ENCODE assay signal across 25 mouse cellular contexts in genomic region chr8:10480850-10481249, GRCm38 (mm10).
A peak's percentile ranks its signal among the peaks of the same experiment; 100 is the strongest.
DNase-seq lines count a peak whose midpoint lies in the region; ATAC-seq and TF ChIP-seq lines count a peak whose summit lies in the region.
"Had no signal": no experiment of that assay in that cellular context is flagged by ENCODE, and none has a peak within 500 bp of the region (broad histone marks: within the 10 kb centered on the region; RNA-seq: fewer than 3 reads in every experiment).

No protein-coding gene starts in this region.

- no peak for TF ChIP-seq CTCF in midbrain, postnatal 0 days (IDR thresholded peaks at IDR 0.05)

- no peak overlapping the region for H3K27ac ChIP-seq in midbrain, embryonic 11.5 days (ENCODE audit: low read depth, low read length)
- no peak overlapping the region for H3K27ac ChIP-seq in midbrain, postnatal 0 days (ENCODE audit: low read depth, low read length)
- H3K27ac ChIP-seq: gastrocnemius, adult 2 months; heart, embryonic 15.5 days; kidney, postnatal 0 days; left cerebral cortex, adult 2 months; limb, embryonic 10.5 days had no signal

- no peaks in the 10 kb centered on the region for H3K27me3 ChIP-seq in midbrain, embryonic 11.5 days (ENCODE audit: control insufficient read depth, insufficient read depth, low read length)
- no peaks in the 10 kb centered on the region for H3K27me3 ChIP-seq in midbrain, postnatal 0 days (ENCODE audit: insufficient read depth, low read length)
- H3K27me3 ChIP-seq: heart, embryonic 15.5 days had no signal

- no peak for ATAC-seq in midbrain, embryonic 11.5 days (ENCODE audit: low FRiP score)
- no peak for ATAC-seq in midbrain, postnatal 0 days (ENCODE audit: low FRiP score)
- ATAC-seq in CD4-positive, CD25-positive, alpha-beta regulatory T cell, adult 4 months: peak; percentile 32
- ATAC-seq in hematopoietic stem cell, adult 5-6 weeks (replicated peaks in 1 of 2; ENCODE audit: insufficient read depth in 1 of 2, low FRiP score in 2 of 2, low TSS enrichment in 1 of 2, low read depth in 1 of 2, poor library complexity in 2 of 2, severe bottlenecking in 2 of 2): peak; percentile 75 to 84
- ATAC-seq: forebrain, embryonic 14.5 days; liver, postnatal 0 days; Patski had no signal

- H3K36me3 ChIP-seq in midbrain, embryonic 11.5 days (ENCODE audit: control insufficient read depth, insufficient read depth, low read length): no peaks in the 10 kb centered on the region
- H3K36me3 ChIP-seq in midbrain, postnatal 0 days (ENCODE audit: insufficient read depth, low read length): no peaks in the 10 kb centered on the region
- H3K36me3 ChIP-seq: G1E; heart, embryonic 15.5 days; limb, embryonic 10.5 days had no signal

- H3K4me3 ChIP-seq in midbrain, embryonic 11.5 days (ENCODE audit: low read depth, low read length): no peak overlapping the region
- H3K4me3 ChIP-seq in midbrain, postnatal 0 days (ENCODE audit: low read depth, low read length): no peak overlapping the region
- H3K4me3 ChIP-seq: gastrocnemius, adult 2 months; heart, embryonic 15.5 days; left cerebral cortex, adult 2 months; limb, embryonic 10.5 days had no signal

- intact Hi-C loops in left cerebral cortex, postnatal 14 days (cut with DNase I): no loop called here

- peak; percentile 23 for DNase-seq in midbrain, embryonic 11.5 days (ENCODE audit: low spot score, missing footprints)
- DNase-seq in midbrain, postnatal 0 days (ENCODE audit: low spot score): no peak
- peak; percentile 71 to 87 for DNase-seq in natural killer cell, adult 2 months (ENCODE audit: low spot score in 2 of 2)
- DNase-seq in spleen, adult 12 weeks (ENCODE audit: low spot score): no peak
- DNase-seq in right cerebral cortex, postnatal 14 days: no peak
- DNase-seq in left cerebral cortex, postnatal 14 days (ENCODE audit: low spot score in 2 of 2): no peak
- DNase-seq: adrenal gland, postnatal 10 days; cerebellum, adult 18-20 months; cerebellum, postnatal 14 days; gastrocnemius, adult 2 months; kidney, adult 2 months; liver; liver, postnatal 0 days; lung, postnatal 10 days; spleen, adult 18-20 months; thymus, postnatal 36 days had no signal

- H3K4me2 ChIP-seq in midbrain, embryonic 11.5 days: no peak overlapping the region
- H3K4me2 ChIP-seq in midbrain, postnatal 0 days (ENCODE audit: low read depth, low read length, poor library complexity, severe bottlenecking): no peak overlapping the region
- H3K4me2 ChIP-seq: heart, embryonic 15.5 days had no signal

- H3K9me3 ChIP-seq in midbrain, embryonic 11.5 days (ENCODE audit: control insufficient read depth, low read length): no peaks in the 10 kb centered on the region
- no peaks in the 10 kb centered on the region for H3K9me3 ChIP-seq in midbrain, postnatal 0 days (ENCODE audit: low read length)
- H3K9me3 ChIP-seq: G1E; heart, embryonic 15.5 days; limb, embryonic 10.5 days had no signal

- H3K9ac ChIP-seq in midbrain, embryonic 11.5 days (ENCODE audit: low read length): no peak overlapping the region
- H3K9ac ChIP-seq in midbrain, postnatal 0 days (replicated peaks; ENCODE audit: low read length, poor library complexity, severe bottlenecking): no peak overlapping the region
- H3K9ac ChIP-seq: heart, embryonic 15.5 days; liver, postnatal 0 days had no signal

- WGBS in midbrain, embryonic 11.5 days: 90% methylated on average over 8 of the region's 8 CpGs
- 94% methylated on average over 8 of the region's 8 CpGs for WGBS in midbrain, postnatal 0 days

- H3K4me1 ChIP-seq in midbrain, embryonic 11.5 days (ENCODE audit: control insufficient read depth, insufficient read depth, low read length): no peaks in the 10 kb centered on the region
- H3K4me1 ChIP-seq in midbrain, postnatal 0 days (ENCODE audit: insufficient read depth, low read length): peaks cover 2% of the 10 kb centered on the region; the same call in 1 of the 2 replicates
- H3K4me1 ChIP-seq: heart, embryonic 15.5 days; limb, embryonic 10.5 days had no signal

Comparison
In these comparisons a context has a peak if more than half of its experiments do, and no peak if none do; other contexts are left out.
1. DNase-seq: peak in midbrain, embryonic 11.5 days (single experiment) and natural killer cell, adult 2 months (2 of 2); none in midbrain, postnatal 0 days (single experiment), spleen, adult 12 weeks (single experiment), right cerebral cortex, postnatal 14 days (single experiment) and left cerebral cortex, postnatal 14 days (0 of 2).
2. ATAC-seq: peak in CD4-positive, CD25-positive, alpha-beta regulatory T cell, adult 4 months (single experiment) and hematopoietic stem cell, adult 5-6 weeks (2 of 2); none in midbrain, embryonic 11.5 days (single experiment) and midbrain, postnatal 0 days (single experiment).